24 mouse cellular contexts compared by ENCODE assay signal in the genomic region with DNA sequence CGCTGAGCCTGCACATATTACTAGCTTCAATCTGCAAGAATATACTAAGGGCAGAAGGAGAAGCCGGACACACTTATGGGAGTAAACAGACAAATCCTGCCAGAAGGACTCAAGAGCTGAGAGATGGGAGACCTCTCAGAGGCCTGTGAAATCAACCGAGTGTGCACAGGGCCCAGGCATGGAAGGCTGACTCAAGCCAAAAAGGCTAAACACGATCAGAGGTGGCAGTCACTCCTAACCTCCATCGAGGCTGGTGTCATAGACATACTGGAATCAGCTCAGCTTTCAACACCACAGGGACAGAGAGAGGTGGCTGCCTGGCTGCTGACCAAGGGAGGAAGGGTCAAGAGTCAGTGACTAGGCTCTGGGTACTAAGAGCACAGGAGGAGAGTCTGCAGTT. TPM values are rescaled to one million over a fixed set of nuclear protein-coding genes. Genes with fewer than 3 reads are reported as not detected.
DNase-seq lines count a peak whose midpoint lies in the region; ATAC-seq and TF ChIP-seq lines count a peak whose summit lies in the region.
"Had no signal": no experiment of that assay in that cellular context is flagged by ENCODE, and none has a peak within 500 bp of the region (broad histone marks: within the 10 kb centered on the region; RNA-seq: fewer than 3 reads in every experiment).

No protein-coding gene starts in this region.

- no peak for TF ChIP-seq POLR2A in heart, adult 2 months (IDR thresholded peaks at IDR 0.05; ENCODE audit: insufficient read depth, low read depth, low read length)

- no peaks in the 10 kb centered on the region for H3K79me2 ChIP-seq in heart, adult 2 months (replicated peaks; ENCODE audit: control insufficient read depth, insufficient read depth, low read length)

- H3K4me3 ChIP-seq in heart, adult 2 months, result no peak overlapping the region
- H3K4me3 ChIP-seq in heart, embryonic 10.5 days, result no peak overlapping the region
- H3K4me3 ChIP-seq in liver, postnatal 0 days (ENCODE audit: low read depth, low read length), result no peak overlapping the region

- DNase-seq in heart, adult 11 months, result peak; percentile 85
- no peak for DNase-seq in heart, adult 2 months
- peak; percentile 71 for DNase-seq in heart, embryonic 10.5 days (ENCODE audit: low spot score)
- DNase-seq in heart, adult 8-10 months (ENCODE audit: low spot score), result no peak
- DNase-seq in liver, postnatal 0 days, result no peak
- no peak for DNase-seq in liver
- peak; percentile 25 for DNase-seq in adipocyte (ENCODE audit: low spot score)
- DNase-seq: adrenal gland, adult 2 months; adrenal gland, adult 8-10 months; adrenal gland, postnatal 10 days; adrenal gland, postnatal 14 days; adrenal gland, postnatal 25 days; adrenal gland, postnatal 36 days; B cell, adult 2 months; cerebellum, adult 11 months; cerebellum, adult 11-12 months; cerebellum, adult 18-20 months had no signal

- H3K36me3 ChIP-seq in heart, adult 2 months (ENCODE audit: control insufficient read depth, insufficient read depth, low read length), result no peaks in the 10 kb centered on the region
- peaks cover 71% of the 10 kb centered on the region for H3K36me3 ChIP-seq in heart, embryonic 10.5 days
- no peaks in the 10 kb centered on the region for H3K36me3 ChIP-seq in liver, postnatal 0 days (replicated peaks; ENCODE audit: insufficient read depth, low read length)

- no peak overlapping the region for H3K27ac ChIP-seq in heart, adult 2 months
- no peak overlapping the region for H3K27ac ChIP-seq in heart, embryonic 10.5 days
- H3K27ac ChIP-seq in liver, postnatal 0 days (ENCODE audit: low read depth), result no peak overlapping the region

- no peak overlapping the region for H3K4me2 ChIP-seq in liver, postnatal 0 days (ENCODE audit: low read depth, low read length)

- H3K27me3 ChIP-seq in heart, adult 2 months (ENCODE audit: control insufficient read depth, insufficient read depth, low read length), result peaks cover 3% of the 10 kb centered on the region; the same call in 1 of the 2 replicates
- H3K27me3 ChIP-seq in heart, embryonic 10.5 days (ENCODE audit: insufficient read depth, poor library complexity, severe bottlenecking), result peaks cover 24% of the 10 kb centered on the region
- peaks cover 8% of the 10 kb centered on the region for H3K27me3 ChIP-seq in liver, postnatal 0 days (ENCODE audit: insufficient read depth, low read length)
- H3K27me3 ChIP-seq: CH12.LX, Patski had no signal

- WGBS in heart, adult 2 months, result 77% methylated on average over 5 of the region's 5 CpGs
- WGBS in heart, embryonic 10.5 days, result 74% methylated on average over 5 of the region's 5 CpGs
- 77% methylated on average over 5 of the region's 5 CpGs for WGBS in liver, postnatal 0 days (ENCODE audit: insufficient replicate concordance)

- H3K4me1 ChIP-seq in heart, adult 2 months (ENCODE audit: control insufficient read depth, insufficient read depth, low read length), result no peaks in the 10 kb centered on the region
- peaks cover 14% of the 10 kb centered on the region for H3K4me1 ChIP-seq in heart, embryonic 10.5 days
- 0 out of 2 replicates have a peak, but pooled peaks cover 4% of the 10 kb centered on the region for H3K4me1 ChIP-seq in liver, postnatal 0 days (ENCODE audit: insufficient read depth)

- no peak overlapping the region for H3K9ac ChIP-seq in heart, adult 2 months (ENCODE audit: low read depth, low read length)
- no peak overlapping the region for H3K9ac ChIP-seq in liver, postnatal 0 days (replicated peaks)

- ATAC-seq in liver, postnatal 0 days, result peak; percentile 35; the same call in 1 of the 2 replicates
- no peak for ATAC-seq in monocyte, adult 5-6 weeks (replicated peaks; ENCODE audit: insufficient number of reproducible peaks, low FRiP score, low TSS enrichment, poor library complexity, severe bottlenecking)
- ATAC-seq: activated CD4-positive, CD25-positive, alpha-beta regulatory T cell, adult 4 months; CD4-positive, CD25-positive, alpha-beta regulatory T cell, adult 4 months; Patski had no signal

- TF ChIP-seq CTCF in heart, adult 2 months (IDR thresholded peaks at IDR 0.05), result no peak
- no peak for TF ChIP-seq CTCF in liver, postnatal 0 days (IDR thresholded peaks at IDR 0.05; ENCODE audit: low read depth)

- H3K9me3 ChIP-seq in heart, embryonic 10.5 days, result no peaks in the 10 kb centered on the region
- no peaks in the 10 kb centered on the region for H3K9me3 ChIP-seq in liver, postnatal 0 days (ENCODE audit: low read length)

- intact Hi-C loops in heart, adult 2 months (cut with DNase I), result no loop called here

- TF ChIP-seq EP300 in heart, adult 2 months (IDR thresholded peaks at IDR 0.05; ENCODE audit: insufficient read depth, low read depth, low read length), result no peak
- no peak for TF ChIP-seq EP300 in liver, postnatal 0 days (IDR thresholded peaks at IDR 0.05; ENCODE audit: low read depth)

RNA-seq across cellular contexts. Expression of gene Kif7, which starts 10.3 kb away (rescaled TPM):
- 1 to 10 TPM; 1.2 to 1.3 TPM for total RNA-seq in heart, adult 2 months (2021)
- polyA plus RNA-seq in heart, adult 2 months (2012; rRNA removed), result 0.80 and 0.94 TPM in 2 replicates
- 3.8 and 5.2 TPM in 2 replicates for polyA plus RNA-seq in heart, embryonic 10.5 days (2016; fragmentation: Nextera tagmentation; extraction: Ambion mirVana)
- 1 to 10 TPM; 1.2 to 1.4 (median 1.2) TPM for total RNA-seq in heart, adult 8-10 months (2022)
- polyA plus RNA-seq in liver, postnatal 0 days (2015; fragmentation: Nextera tagmentation; extraction: Ambion mirVana), result 0.15 and 0.19 TPM in 2 replicates
- total RNA-seq in monocyte, adult 5-6 weeks (2017), result 0.19 TPM in 1 of 3 replicates, not detected in the others

RNA-seq across cellular contexts. Expression of gene Plin1, which starts 27.5 kb away (rescaled TPM):
- 10 to 100 TPM in 1 of 2 experiments, 1 to 10 TPM in 1; 6.8 to 10.4 TPM for total RNA-seq in heart, adult 2 months (2021)
- 30.5 and 55.2 TPM in 2 replicates for polyA plus RNA-seq in heart, adult 2 months (2012; rRNA removed)
- not detected in 2 replicates for polyA plus RNA-seq in heart, embryonic 10.5 days (2016; fragmentation: Nextera tagmentation; extraction: Ambion mirVana)
- total RNA-seq in heart, adult 8-10 months (2022), result 1 to 10 TPM; 4.4 to 5.6 (median 5.0) TPM
- not detected in 2 replicates for polyA plus RNA-seq in liver, postnatal 0 days (2015; fragmentation: Nextera tagmentation; extraction: Ambion mirVana)
- not detected in 3 replicates for total RNA-seq in monocyte, adult 5-6 weeks (2017)
- total RNA-seq: CH12.LX had no signal
- polyA plus RNA-seq: activated CD4-positive, CD25-positive, alpha-beta regulatory T cell, adult 4 months; C2C12; CD4-positive, CD25-positive, alpha-beta regulatory T cell, adult 4 months; G1E had no signal

RNA-seq across cellular contexts. Expression of gene Pex11a, which starts 37.7 kb away (rescaled TPM):
- total RNA-seq in heart, adult 2 months (2021), result 10 to 100 TPM; 18.1 to 19.0 TPM
- polyA plus RNA-seq in heart, adult 2 months (2012; rRNA removed), result 16.4 and 21.9 TPM in 2 replicates
- polyA plus RNA-seq in heart, embryonic 10.5 days (2016; fragmentation: Nextera tagmentation; extraction: Ambion mirVana), result 5.7 and 8.8 TPM in 2 replicates
- 10 to 100 TPM; 15.7 to 29.2 (median 22.4) TPM for total RNA-seq in heart, adult 8-10 months (2022)
- 13.5 and 16.1 TPM in 2 replicates for polyA plus RNA-seq in liver, postnatal 0 days (2015; fragmentation: Nextera tagmentation; extraction: Ambion mirVana)
- total RNA-seq in monocyte, adult 5-6 weeks (2017), result 1.1 to 2.5 TPM in 2 of 3 replicates, not detected in the other

RNA-seq across cellular contexts. Expression of gene Wdr93, which starts 37.8 kb away (rescaled TPM):
- total RNA-seq in heart, adult 2 months (2021), result under 1 TPM in 1 of 2 experiments, not detected in 1; 0.10 TPM
- 0.20 and 0.31 TPM in 2 replicates for polyA plus RNA-seq in heart, adult 2 months (2012; rRNA removed)
- polyA plus RNA-seq in heart, embryonic 10.5 days (2016; fragmentation: Nextera tagmentation; extraction: Ambion mirVana), result 4.7 and 10.0 TPM in 2 replicates
- not detected for total RNA-seq in heart, adult 8-10 months (2022)
- polyA plus RNA-seq in liver, postnatal 0 days (2015; fragmentation: Nextera tagmentation; extraction: Ambion mirVana), result 0.11 and 0.19 TPM in 2 replicates
- not detected in 3 replicates for total RNA-seq in monocyte, adult 5-6 weeks (2017)

RNA-seq across cellular contexts. Expression of gene Ticrr, which starts 45.2 kb away (rescaled TPM):
- under 1 TPM; 0.03 to 0.09 TPM for total RNA-seq in heart, adult 2 months (2021)
- polyA plus RNA-seq in heart, adult 2 months (2012; rRNA removed), result 0.20 TPM in 1 of 2 replicates, not detected in the other
- 9.2 and 15.5 TPM in 2 replicates for polyA plus RNA-seq in heart, embryonic 10.5 days (2016; fragmentation: Nextera tagmentation; extraction: Ambion mirVana)
- total RNA-seq in heart, adult 8-10 months (2022), result under 1 TPM in 1 of 4 experiments, not detected in 3; 0.14 TPM
- 2.2 and 2.5 TPM in 2 replicates for polyA plus RNA-seq in liver, postnatal 0 days (2015; fragmentation: Nextera tagmentation; extraction: Ambion mirVana)
- 0.29 to 1.5 TPM (median 0.75 TPM) in 3 replicates for total RNA-seq in monocyte, adult 5-6 weeks (2017)

Comparison
In these comparisons a context has a peak if more than half of its experiments do, and no peak if none do; other contexts are left out.
1. DNase-seq: peak in heart, adult 11 months (single experiment), heart, embryonic 10.5 days (single experiment) and adipocyte (single experiment); none in heart, adult 2 months (0 of 2), heart, adult 8-10 months (single experiment), liver, postnatal 0 days (single experiment) and liver (single experiment).